Mouse (Mus musculus): ENCODE measurements around the gene Rhox4b. TPM values are rescaled to one million over a fixed set of nuclear protein-coding genes. Genes with fewer than 3 reads are reported as not detected.

Rhox4b gene
- not detected in 2 replicates for polyA plus RNA-seq (2012; rRNA removed)

GRCm38 (mm10) chrX:37432194-37432593, at the start of gene Rhox4b:
Gene Rhox4b, plus strand, starts transcription at chrX:37432494.

GRCm38 (mm10) chrX:37390548-37390947, 41.7 kb upstream of the Rhox4b start, which contains the start of gene Rhox4a2:
Gene Rhox4a2, plus strand, starts transcription at chrX:37390848.

GRCm38 (mm10) chrX:37411767-37412166, 20.5 kb upstream of the Rhox4b start, which contains the start of gene Rhox2b:
Gene Rhox2b, plus strand, starts transcription at chrX:37412067.

GRCm38 (mm10) chrX:37453380-37453779, 21.1 kb downstream of the Rhox4b start, which contains the start of gene Rhox2c:
Gene Rhox2c, plus strand, starts transcription at chrX:37453680.

GRCm38 (mm10) chrX:37458285-37458684, 26.0 kb downstream of the Rhox4b start, which contains the start of gene Rhox3c:
Gene Rhox3c, plus strand, starts transcription at chrX:37458585.

GRCm38 (mm10) chrX:37480037-37480436, 47.7 kb downstream of the Rhox4b start, which contains the start of gene Rhox4c:
Gene Rhox4c, plus strand, starts transcription at chrX:37480337.

Other genes with a start within 250 kb of the Rhox4b start
- 258 and 356 TPM in 2 replicates for gene Ndufa1, start 241.3 kb upstream of the Rhox4b start, polyA plus RNA-seq (2012; rRNA removed)
- gene Rnf113a1, start 241.2 kb upstream of the Rhox4b start, polyA plus RNA-seq (2012; rRNA removed), result 1.6 and 1.9 TPM in 2 replicates
- gene Gm9, start 221.5 kb upstream of the Rhox4b start, polyA plus RNA-seq (2012; rRNA removed), result not detected in 2 replicates
- not detected in 2 replicates for gene Rhox1, start 210.2 kb upstream of the Rhox4b start, polyA plus RNA-seq (2012; rRNA removed)
- not detected in 2 replicates for gene Rhox2a, start 187.5 kb upstream of the Rhox4b start, polyA plus RNA-seq (2012; rRNA removed)
- gene Rhox3a, start 182.6 kb upstream of the Rhox4b start, polyA plus RNA-seq (2012; rRNA removed), result not detected in 2 replicates
- not detected in 2 replicates for gene Rhox4a, start 167.2 kb upstream of the Rhox4b start, polyA plus RNA-seq (2012; rRNA removed)
- not detected in 2 replicates for gene Rhox3a2, start 52.5 kb upstream of the Rhox4b start, polyA plus RNA-seq (2012; rRNA removed)
- not detected in 2 replicates for gene Rhox4a2, start 41.6 kb upstream of the Rhox4b start, polyA plus RNA-seq (2012; rRNA removed)
- not detected in 2 replicates for gene Rhox2b, start 20.4 kb upstream of the Rhox4b start, polyA plus RNA-seq (2012; rRNA removed)
- not detected in 2 replicates for gene Rhox2c, start 21.2 kb downstream of the Rhox4b start, polyA plus RNA-seq (2012; rRNA removed)
- gene Rhox3c, start 26.1 kb downstream of the Rhox4b start, polyA plus RNA-seq (2012; rRNA removed), result not detected in 2 replicates
- not detected in 2 replicates for gene Rhox4c, start 47.8 kb downstream of the Rhox4b start, polyA plus RNA-seq (2012; rRNA removed)
- gene Rhox2d, start 60.9 kb downstream of the Rhox4b start, polyA plus RNA-seq (2012; rRNA removed), result not detected in 2 replicates
- gene Rhox4d, start 81.9 kb downstream of the Rhox4b start, polyA plus RNA-seq (2012; rRNA removed), result not detected in 2 replicates
- not detected in 2 replicates for gene Rhox2e, start 98.0 kb downstream of the Rhox4b start, polyA plus RNA-seq (2012; rRNA removed)
- not detected in 2 replicates for gene Rhox3e, start 109.5 kb downstream of the Rhox4b start, polyA plus RNA-seq (2012; rRNA removed)
- gene Rhox4e, start 124.9 kb downstream of the Rhox4b start, polyA plus RNA-seq (2012; rRNA removed), result not detected in 2 replicates
- not detected in 2 replicates for gene Rhox2f, start 138.9 kb downstream of the Rhox4b start, polyA plus RNA-seq (2012; rRNA removed)
- gene Rhox3f, start 148.5 kb downstream of the Rhox4b start, polyA plus RNA-seq (2012; rRNA removed), result not detected in 2 replicates
- not detected in 2 replicates for gene Rhox4f, start 175.2 kb downstream of the Rhox4b start, polyA plus RNA-seq (2012; rRNA removed)
- gene Rhox3g, start 196.1 kb downstream of the Rhox4b start, polyA plus RNA-seq (2012; rRNA removed), result not detected in 2 replicates
- not detected in 2 replicates for gene Rhox2g, start 211.0 kb downstream of the Rhox4b start, polyA plus RNA-seq (2012; rRNA removed)
- gene Rhox4g, start 218.8 kb downstream of the Rhox4b start, polyA plus RNA-seq (2012; rRNA removed), result not detected in 2 replicates
- gene Rhox3h, start 236.3 kb downstream of the Rhox4b start, polyA plus RNA-seq (2012; rRNA removed), result not detected in 2 replicates
- gene Rhox2h, start 240.8 kb downstream of the Rhox4b start, polyA plus RNA-seq (2012; rRNA removed), result not detected in 2 replicates